Mouse (Mus musculus) heart, adult 2 months (tissue): ENCODE measurements at regions not wholly inside any gene's neighbourhood (a gene's known extent, or its start where the extent isn't known, plus 50 kb on each side); places are given as distances from the start of the nearest gene placed in this dataset.

Experiments used
- CTCF ChIP-seq: fragments of 200-600 bp; IDR thresholded peaks from 2 replicates; pipeline ENCODE4 v1.8.1; 2022; ENCODE audit warnings: antibody characterized with exemption, mild to moderate bottlenecking, moderate library complexity
- EP300 ChIP-seq: fragments of 200-500 bp; IDR thresholded peaks from 2 replicates; pipeline ENCODE4 v1.6.1; 2011; ENCODE audit warnings: low read depth, low read length, control low read depth; ENCODE audit not compliant: insufficient read depth
- POLR2A ChIP-seq: fragments of 200-500 bp; IDR thresholded peaks from 2 replicates; pipeline ENCODE4 v1.6.1; 2011; ENCODE audit warnings: mild to moderate bottlenecking, low read depth, low read length, control low read depth; ENCODE audit not compliant: insufficient read depth

DNA sequence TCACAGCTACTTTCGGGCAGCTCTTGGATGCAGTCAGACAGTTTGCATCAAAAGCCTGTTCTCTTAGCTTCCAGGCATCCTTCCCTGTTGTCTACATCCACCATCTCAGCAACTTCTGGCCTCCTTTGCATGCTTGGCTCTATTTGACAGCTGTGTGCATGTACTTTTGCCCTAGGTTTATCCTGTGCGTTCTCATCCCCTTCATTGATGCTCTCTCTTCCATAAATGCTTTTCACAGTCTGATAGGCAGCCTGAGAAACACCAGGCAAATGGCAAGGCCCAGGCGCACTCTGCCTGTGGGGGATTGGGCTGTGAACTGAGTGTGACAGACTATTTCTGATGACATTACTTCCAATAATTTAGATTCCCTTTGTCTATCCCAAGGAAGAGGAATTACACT is 364.9 kb upstream of the Dcn start:
- TF ChIP-seq CTCF, result no peak
- TF ChIP-seq POLR2A, result no peak
- no peak for TF ChIP-seq EP300
